Mouse (Mus musculus) ovary, adult 18-20 months (tissue): ENCODE data around the gene Ano1.

Experiments used
- DNase-seq: peaks from one replicate; pipeline ENCODE4 v3.0.0; 2022; ENCODE audit warnings: low spot score, mixed read lengths

Ano1 gene

GRCm38 (mm10) chr7:144582284-144582980 is 169.3 kb downstream of the Ano1 start, which contains the start of gene Fadd:
Fadd (minus strand) TSS chr7:144582463.
- DNase-seq = peak; percentile 88

GRCm38 (mm10) chr7:144581559-144582283 is 170.1 kb downstream of the Ano1 start:
- peak; percentile 82 for DNase-seq

GRCm38 (mm10) chr7:144577876-144578275 is 173.9 kb downstream of the Ano1 start:
- no peak for DNase-seq

GRCm38 (mm10) chr7:144572234-144572633 is 179.5 kb downstream of the Ano1 start:
- no peak for DNase-seq

- no peak for DNase-seq
Observed at GRCm38 (mm10) chr7:144571598-144571997, 180.2 kb downstream of the Ano1 start.

- DNase-seq = no peak
Observed at GRCm38 (mm10) chr7:144569428-144569827, 182.3 kb downstream of the Ano1 start.

- DNase-seq = no peak
Observed at GRCm38 (mm10) chr7:144568091-144568490, 183.7 kb downstream of the Ano1 start.

GRCm38 (mm10) chr7:144566921-144567682 is 184.7 kb downstream of the Ano1 start:
- DNase-seq = no peak

- DNase-seq = no peak
Observed at GRCm38 (mm10) chr7:144563456-144564155, 188.2 kb downstream of the Ano1 start.

GRCm38 (mm10) chr7:144562016-144562415 is 189.8 kb downstream of the Ano1 start:
- no peak for DNase-seq

GRCm38 (mm10) chr7:144560594-144560993 is 191.2 kb downstream of the Ano1 start:
- DNase-seq = no peak

- DNase-seq = no peak
Observed at GRCm38 (mm10) chr7:144558552-144558951, 193.2 kb downstream of the Ano1 start.

GRCm38 (mm10) chr7:144554123-144554472 is 197.7 kb downstream of the Ano1 start:
- DNase-seq = no peak

- peak; percentile 94 for DNase-seq
Observed at GRCm38 (mm10) chr7:144553237-144554122, 198.3 kb downstream of the Ano1 start, which contains the start of gene Ppfia1. Ppfia1 (minus strand) TSS chr7:144553729.

- DNase-seq = no peak
Observed at GRCm38 (mm10) chr7:144552274-144552673, 199.5 kb downstream of the Ano1 start.

GRCm38 (mm10) chr7:144550811-144551210 is 201.0 kb downstream of the Ano1 start:
- no peak for DNase-seq

- DNase-seq = no peak
Observed at GRCm38 (mm10) chr7:144549904-144550566, 201.7 kb downstream of the Ano1 start.

- no peak for DNase-seq
Observed at GRCm38 (mm10) chr7:144545231-144545630, 206.5 kb downstream of the Ano1 start.

GRCm38 (mm10) chr7:144541351-144541750 is 210.4 kb downstream of the Ano1 start:
- no peak for DNase-seq

- no peak for DNase-seq
Observed at GRCm38 (mm10) chr7:144539146-144539545, 212.6 kb downstream of the Ano1 start.
